Mouse (Mus musculus) limb, embryonic 14.5 days (tissue): ENCODE data around the gene Tal1. TPM values are rescaled to one million over a fixed set of nuclear protein-coding genes. Genes with fewer than 3 reads are reported as not detected.
A peak's percentile ranks its signal among the peaks of the same experiment; 100 is the strongest.

Experiments
- ATAC-seq: fragments of 200-750 bp; cut with Nextera tagmentation; 2 replicates; pipeline ENCODE4 v1.8.0; 2017; ENCODE audit warnings: low read depth, moderate number of reproducible peaks, moderate TSS enrichment; ENCODE audit not compliant: low FRiP score
- DNase-seq: peaks from one replicate; pipeline ENCODE4 v3.0.0-alpha.2; 2015; ENCODE audit warnings: low spot score
- H3K27ac ChIP-seq: fragments of 300-500 bp; sonication (generic); replicated peaks from 2 replicates; pipeline ENCODE4 v1.5.1; 2014; ENCODE audit warnings: low read depth, mild to moderate bottlenecking, low read length, moderate library complexity, mixed read lengths
- H3K27me3 ChIP-seq: fragments of 300-500 bp; sonication (generic); 2 replicates; pipeline ENCODE4 v1.6.1; 2014; ENCODE audit warnings: low read length, mixed read lengths; ENCODE audit not compliant: control insufficient read depth, insufficient read depth
- H3K36me3 ChIP-seq: fragments of 300-500 bp; sonication (generic); 2 replicates; pipeline ENCODE4 v1.6.1; 2014; ENCODE audit warnings: mild to moderate bottlenecking, low read length, moderate library complexity, mixed read lengths; ENCODE audit not compliant: control insufficient read depth, insufficient read depth
- H3K4me1 ChIP-seq: fragments of 300-500 bp; sonication (generic); 2 replicates; pipeline ENCODE4 v1.6.1; 2014; ENCODE audit warnings: antibody characterized with exemption, low read length, mixed read lengths; ENCODE audit not compliant: control insufficient read depth, insufficient read depth
- H3K4me2 ChIP-seq: fragments of 300-500 bp; sonication (generic); replicated peaks from 2 replicates; pipeline ENCODE4 v1.6.1; 2014; ENCODE audit warnings: low read depth, mild to moderate bottlenecking, low read length, moderate library complexity; ENCODE audit not compliant: severe bottlenecking
- H3K4me3 ChIP-seq: fragments of 300-500 bp; sonication (generic); replicated peaks from 2 replicates; pipeline ENCODE4 v1.5.1; 2014; ENCODE audit warnings: low read length
- H3K9ac ChIP-seq: fragments of 300-500 bp; sonication (generic); 2 replicates; pipeline ENCODE4 v1.6.1; 2014; ENCODE audit warnings: mild to moderate bottlenecking, low read depth, low read length, moderate library complexity; ENCODE audit not compliant: severe bottlenecking
- H3K9me3 ChIP-seq: fragments of 300-500 bp; sonication (generic); 2 replicates; pipeline ENCODE4 v1.6.1; 2016; ENCODE audit warnings: low read length; ENCODE audit not compliant: control insufficient read depth
- POLR2A ChIP-seq: fragments of 200-500 bp; IDR thresholded peaks from 2 replicates; pipeline ENCODE4 v1.8.0; 2012; ENCODE audit warnings: inconsistent platforms, mild to moderate bottlenecking, moderate library complexity, borderline replicate concordance; ENCODE audit not compliant: insufficient read depth, insufficient read length; ENCODE audit errors: extremely low read depth
- WGBS: fragments of 180-500 bp; shearing (Covaris S2); extraction: QIAGEN DNeasy Blood & Tissue Kit; methylation state at CpG from one replicate; pipeline ENCODE4 v1.1.7; 2014; 5-methylcytosine and 5-hydroxymethylcytosine counted together
- polyA plus RNA-seq, 2 experiments: library from polyadenylated mRNA; depleted of rRNA in 1 of 2; stranded (reverse) in 1 of 2; unstranded in 1 of 2; fragments of >200 nt; fragmentation: Nextera tagmentation in 1 of 2; extraction: Ambion mirVana in 1 of 2; gene quantifications; 2 replicates each; pipeline versions ENCODE4 v1.2.1 to v1.2.3; 2012 to 2014

Gene Tal1
- polyA plus RNA-seq (2012; rRNA removed) (3.4 and 4.4 TPM in 2 replicates), polyA plus RNA-seq (2014; fragmentation: Nextera tagmentation; extraction: Ambion mirVana) (1.6 and 1.7 TPM in 2 replicates)

GRCm38 (mm10) chr4:115056371-115056920 is at the start of gene Tal1:
Gene Tal1 (plus strand): TSS chr4:115056426.
- peak within 1 kb of the TSS; percentile 36 for H3K4me3 ChIP-seq
- H3K9ac ChIP-seq = peak within 1 kb of the TSS; percentile 40; the same call in 1 of the 2 replicates
- WGBS = under 1% methylated on average over 35 of the region's 60 CpGs
- H3K36me3 ChIP-seq = no peaks in the 10 kb centered on the region
- H3K4me1 ChIP-seq = peaks cover 15% of the 10 kb centered on the region
- H3K9me3 ChIP-seq = no peaks in the 10 kb centered on the region
- ATAC-seq (peak; percentile 28; the same call in 1 of the 2 replicates), DNase-seq (no peak)
- peaks cover 96% of the 10 kb centered on the region for H3K27me3 ChIP-seq
- TF ChIP-seq POLR2A = no peak
- H3K4me2 ChIP-seq = peak within 1 kb of the TSS; percentile 55
- no peak within 1 kb of the TSS for H3K27ac ChIP-seq

- no peaks in the 10 kb centered on the region for H3K4me1 ChIP-seq
- no peak for TF ChIP-seq POLR2A
- no peak overlapping the region for H3K4me2 ChIP-seq
- no peaks in the 10 kb centered on the region for H3K27me3 ChIP-seq
- WGBS = 92% methylated on average over 3 of the region's 3 CpGs
- no peak overlapping the region for H3K9ac ChIP-seq
- peaks cover 40% of the 10 kb centered on the region for H3K36me3 ChIP-seq
- H3K4me3 ChIP-seq = no peak overlapping the region
- no peak for DNase-seq
- no peak for ATAC-seq
- no peak overlapping the region for H3K27ac ChIP-seq
- H3K9me3 ChIP-seq = no peaks in the 10 kb centered on the region
Measured at GRCm38 (mm10) chr4:115014276-115014675, 42.0 kb upstream of the Tal1 start.

GRCm38 (mm10) chr4:115019997-115020396 is 36.2 kb upstream of the Tal1 start:
- no peak overlapping the region for H3K27ac ChIP-seq
- 93% methylated on average over 3 of the region's 3 CpGs for WGBS
- no peak for ATAC-seq
- no peak for TF ChIP-seq POLR2A
- H3K36me3 ChIP-seq = peaks cover 52% of the 10 kb centered on the region
- no peak for DNase-seq
- no peaks in the 10 kb centered on the region for H3K9me3 ChIP-seq
- H3K4me3 ChIP-seq = no peak overlapping the region
- no peak overlapping the region for H3K9ac ChIP-seq
- no peaks in the 10 kb centered on the region for H3K27me3 ChIP-seq
- H3K4me2 ChIP-seq = no peak overlapping the region
- H3K4me1 ChIP-seq = no peaks in the 10 kb centered on the region

GRCm38 (mm10) chr4:115035043-115035442 is 21.2 kb upstream of the Tal1 start:
- Histone ChIP-seq H3K4me2 (no peak overlapping the region), H3K9ac (no peak overlapping the region), H3K9me3 (no peaks in the 10 kb centered on the region), H3K4me1 (no peaks in the 10 kb centered on the region), H3K36me3 (peaks cover 33% of the 10 kb centered on the region), H3K27me3 (no peaks in the 10 kb centered on the region), H3K4me3 (no peak overlapping the region), H3K27ac (no peak overlapping the region)
- 81% methylated on average over 6 of the region's 6 CpGs for WGBS
- no peak for DNase-seq
- ATAC-seq = no peak
- TF ChIP-seq POLR2A = no peak

- H3K36me3 ChIP-seq = peaks cover 35% of the 10 kb centered on the region
- no peak for ATAC-seq
- WGBS = 39% methylated on average over 4 of the region's 4 CpGs
Measured at GRCm38 (mm10) chr4:115038242-115038641, 18.0 kb upstream of the Tal1 start.

More at GRCm38 (mm10) chr4:115038242-115038641, 18.0 kb upstream of the Tal1 start:
- Histone ChIP-seq H3K9me3 (no peaks in the 10 kb centered on the region), H3K9ac (no peak overlapping the region), H3K27me3 (no peaks in the 10 kb centered on the region), H3K4me3 (no peak overlapping the region), H3K4me1 (no peaks in the 10 kb centered on the region), H3K4me2 (no peak overlapping the region), H3K27ac (no peak overlapping the region)
- DNase-seq = peak; percentile 32
- TF ChIP-seq POLR2A = no peak
